Mouse (Mus musculus) heart, embryonic 10.5 days (tissue): ENCODE results near the gene D330045A20Rik. TPM values are rescaled to one million over a fixed set of nuclear protein-coding genes. Genes with fewer than 3 reads are reported as not detected.
"Not testable (repeated sequence)": the region's sequence is repeated elsewhere in the genome, so short reads cannot be mapped to it uniquely, and the experiment has no call there.

Experiments used
- DNase-seq: peaks from one replicate; pipeline ENCODE4 v3.0.0-alpha.2; 2017; ENCODE audit warnings: low spot score
- H3K27ac ChIP-seq: fragments of 300-500 bp; sonication (generic); 2 replicates; pipeline ENCODE4 v1.5.1; 2016; ENCODE audit warnings: mild to moderate bottlenecking
- H3K27me3 ChIP-seq: fragments of 300-500 bp; sonication (generic); 2 replicates; pipeline ENCODE4 v1.6.1; 2016; ENCODE audit warnings: mild to moderate bottlenecking; ENCODE audit not compliant: poor library complexity, insufficient read depth, severe bottlenecking
- H3K36me3 ChIP-seq: fragments of 300-500 bp; sonication (generic); 2 replicates; pipeline ENCODE4 v1.6.1; 2016; ENCODE audit warnings: mild to moderate bottlenecking, moderate library complexity
- H3K4me1 ChIP-seq: fragments of 300-500 bp; sonication (generic); 2 replicates; pipeline ENCODE4 v1.6.1; 2016; ENCODE audit warnings: mild to moderate bottlenecking
- H3K4me3 ChIP-seq: fragments of 300-500 bp; sonication (generic); 2 replicates; pipeline ENCODE4 v1.5.1; 2016; ENCODE audit warnings: mild to moderate bottlenecking, moderate library complexity
- H3K9me3 ChIP-seq: fragments of 300-500 bp; sonication (generic); 2 replicates; pipeline ENCODE4 v1.6.1; 2016; ENCODE audit warnings: mild to moderate bottlenecking, moderate library complexity
- WGBS: fragments of 180-500 bp; shearing (Covaris S2); methylation state at CpG from one replicate; pipeline ENCODE4 v1.1.7; 2016; 5-methylcytosine and 5-hydroxymethylcytosine counted together
- polyA plus RNA-seq: library from polyadenylated mRNA; unstranded; fragments of >200 nt; fragmentation: Nextera tagmentation; extraction: Ambion mirVana; gene quantifications from 2 replicates; pipeline ENCODE4 v1.2.1, GENCODE M21; 2016

The D330045A20Rik gene
- polyA plus RNA-seq, 1 experiment from 2014 or later, result 1.6 TPM

DNA sequence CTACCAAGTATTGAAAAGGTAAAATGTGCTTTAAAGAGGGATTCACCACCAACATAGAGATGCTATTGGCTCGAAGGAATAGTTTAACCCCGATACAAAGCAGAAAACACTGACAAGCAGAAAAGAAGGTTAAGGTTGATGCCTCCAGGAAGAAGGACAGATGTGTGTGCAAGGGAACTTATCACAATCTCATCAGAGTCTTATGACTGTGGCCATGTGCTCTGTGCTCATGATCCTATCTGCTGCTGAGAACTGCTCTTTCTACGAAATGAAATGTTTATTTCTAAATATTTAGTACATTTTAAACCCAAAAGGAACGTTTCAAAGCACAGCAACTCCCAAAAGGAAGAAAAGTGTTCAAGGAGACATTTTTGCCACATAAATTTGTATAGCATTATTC lies 52.1 kb downstream of the D330045A20Rik start:
- Histone ChIP-seq H3K9me3 (no peaks in the 10 kb centered on the region), H3K4me3 (no peak overlapping the region), H3K27ac (no peak overlapping the region), H3K36me3 (no peaks in the 10 kb centered on the region), H3K4me1 (no peaks in the 10 kb centered on the region), H3K27me3 (no peaks in the 10 kb centered on the region)
- no peak for DNase-seq
- WGBS, result 68% methylated on average over 4 of the region's 4 CpGs

DNA sequence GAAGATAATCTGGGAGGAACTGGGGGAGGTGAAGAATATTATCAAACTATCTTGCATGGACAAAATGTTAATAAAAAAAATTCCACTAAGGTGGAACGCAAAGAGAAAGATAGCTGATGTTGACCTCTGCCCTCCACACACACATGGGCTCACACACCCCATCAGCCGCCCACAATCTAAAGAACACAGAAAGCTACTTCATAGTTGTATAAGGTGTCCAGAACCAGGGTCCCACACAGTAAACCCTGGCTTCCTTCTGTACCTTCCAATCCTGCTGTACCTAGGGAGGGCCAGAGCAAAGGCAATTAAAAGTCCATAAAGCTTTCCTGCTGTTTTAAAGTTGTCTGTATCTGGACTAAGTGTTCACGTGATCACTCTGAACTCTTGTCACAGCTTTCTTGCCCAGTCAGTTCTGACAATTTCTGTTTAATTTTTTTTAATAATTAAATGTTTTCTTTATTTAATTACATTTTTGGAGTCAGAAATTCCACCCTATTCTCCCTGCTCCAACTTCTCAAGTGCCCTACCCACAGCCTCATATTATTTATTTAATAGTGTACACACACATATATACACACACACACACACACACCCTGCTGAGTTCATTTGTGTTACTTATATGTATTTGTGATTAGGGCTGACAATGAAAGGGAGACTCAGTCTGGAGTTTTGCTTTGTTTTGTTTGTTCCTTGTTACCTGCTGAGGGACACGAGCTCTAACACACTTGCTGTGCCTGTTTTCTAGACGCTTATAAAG lies 57.7 kb downstream of the D330045A20Rik start:
- H3K27me3 ChIP-seq, result no peaks in the 10 kb centered on the region
- H3K4me1 ChIP-seq, result no peaks in the 10 kb centered on the region
- no peak for DNase-seq
- H3K9me3 ChIP-seq, result no peaks in the 10 kb centered on the region
- no peak overlapping the region for H3K27ac ChIP-seq
- H3K4me3 ChIP-seq, result no peak overlapping the region
- WGBS, result 75% methylated on average over 5 of the region's 5 CpGs
- H3K36me3 ChIP-seq, result no peaks in the 10 kb centered on the region

DNA sequence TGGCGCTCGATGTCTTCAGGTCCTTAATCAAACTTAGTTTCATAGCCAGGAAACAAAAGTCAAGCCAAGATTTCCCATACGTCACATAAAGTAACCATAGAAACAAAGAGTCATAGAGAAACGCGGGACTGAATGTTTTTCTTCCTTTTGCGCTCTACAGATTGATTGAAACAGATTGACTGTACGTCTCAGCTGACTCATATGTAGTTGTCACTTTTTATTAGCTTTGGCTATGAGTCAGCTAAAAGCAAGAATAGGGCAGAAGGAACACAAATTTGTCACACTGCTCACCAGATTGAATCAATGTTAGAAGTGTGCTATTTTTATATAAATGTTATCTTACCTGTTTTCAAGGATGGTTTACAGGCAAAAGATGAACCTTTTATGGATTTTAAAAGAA lies 63.6 kb downstream of the D330045A20Rik start:
- Histone ChIP-seq H3K4me1 (no peaks in the 10 kb centered on the region), H3K4me3 (no peak overlapping the region), H3K27me3 (no peaks in the 10 kb centered on the region), H3K9me3 (no peaks in the 10 kb centered on the region), H3K27ac (no peak overlapping the region), H3K36me3 (no peaks in the 10 kb centered on the region)
- DNase-seq, result no peak
- 77% methylated on average over 7 of the region's 7 CpGs for WGBS

DNA sequence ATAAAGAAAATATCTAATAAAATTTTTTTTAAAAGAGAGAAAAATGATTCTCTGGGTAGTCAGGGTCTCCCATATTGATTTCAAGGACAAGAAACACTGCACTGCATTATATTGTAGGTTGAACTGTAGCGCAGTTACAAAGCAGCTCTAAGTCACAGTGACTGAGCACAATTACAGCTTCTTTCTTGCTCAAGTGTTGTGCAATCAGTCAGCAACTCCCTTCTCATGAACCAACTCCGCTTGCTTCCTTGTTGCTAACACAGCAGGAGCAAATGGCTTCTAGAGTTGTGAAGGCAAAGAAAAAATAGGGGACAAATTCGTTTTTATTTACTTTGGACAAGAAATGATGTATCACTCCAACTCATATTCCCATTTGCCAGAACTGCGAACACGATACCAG lies 70.3 kb downstream of the D330045A20Rik start:
- Histone ChIP-seq H3K27me3 (no peaks in the 10 kb centered on the region), H3K4me1 (no peaks in the 10 kb centered on the region), H3K27ac (no peak overlapping the region), H3K4me3 (no peak overlapping the region), H3K9me3 (no peaks in the 10 kb centered on the region), H3K36me3 (no peaks in the 10 kb centered on the region)
- no peak for DNase-seq
- WGBS, result 69% methylated on average over 5 of the region's 5 CpGs

DNA sequence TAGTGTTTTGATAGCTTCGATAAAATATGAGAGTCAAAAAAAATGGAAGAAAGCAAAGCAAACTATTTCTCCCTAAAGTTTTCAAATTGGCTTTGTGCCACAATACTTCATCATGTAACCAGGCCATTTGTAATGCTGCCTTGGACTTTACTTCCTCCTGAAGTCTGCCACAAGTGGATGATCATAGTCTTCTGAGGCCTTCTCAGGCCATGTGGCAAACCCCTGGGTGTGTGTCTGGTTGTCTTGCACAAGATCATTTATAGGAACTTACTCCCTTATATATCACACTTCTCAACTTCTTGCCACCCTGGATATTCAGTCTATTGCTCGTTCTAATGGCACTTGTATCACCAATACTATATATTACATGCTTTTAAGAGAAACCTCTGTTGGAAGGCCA lies 71.9 kb downstream of the D330045A20Rik start:
- Histone ChIP-seq H3K27ac (no peak overlapping the region), H3K36me3 (no peaks in the 10 kb centered on the region), H3K4me3 (no peak overlapping the region), H3K4me1 (no peaks in the 10 kb centered on the region), H3K9me3 (no peaks in the 10 kb centered on the region), H3K27me3 (no peaks in the 10 kb centered on the region)
- WGBS, result 71% methylated on average over 2 of the region's 2 CpGs
- DNase-seq, result no peak

DNA sequence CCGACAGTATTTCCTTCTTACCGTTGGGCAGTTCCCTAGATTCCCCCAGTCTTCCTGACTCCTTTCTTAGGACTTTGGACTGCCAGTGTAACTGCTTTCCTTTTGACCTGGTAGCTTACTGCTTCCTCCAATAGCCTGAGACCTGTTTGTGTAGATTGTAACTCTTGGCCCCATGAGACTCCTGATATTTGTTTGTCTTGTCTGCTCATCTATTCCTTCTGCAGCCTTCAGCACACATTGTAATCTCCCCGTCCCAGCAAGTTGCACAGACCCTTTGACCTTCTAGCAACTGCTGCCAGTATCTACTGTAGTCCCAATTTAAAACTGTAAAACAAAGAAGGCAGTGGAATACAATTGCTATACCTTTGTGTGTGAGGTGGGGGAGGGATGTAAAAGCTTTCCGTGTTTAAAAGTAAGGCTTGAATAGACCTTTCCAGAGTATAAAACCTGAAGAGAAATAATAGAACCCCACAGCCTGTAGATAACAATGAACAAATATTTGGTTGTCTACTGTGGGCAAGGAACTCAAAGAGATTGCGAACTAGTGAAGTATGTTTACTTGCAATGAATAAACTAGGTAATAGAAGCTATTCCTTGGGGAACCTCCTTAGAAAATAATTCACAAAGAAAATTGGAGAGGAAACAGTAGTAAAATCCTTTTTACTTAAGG lies 82.2 kb downstream of the D330045A20Rik start:
- no peak for DNase-seq
- 67% methylated on average over 5 of the region's 5 CpGs for WGBS
- Histone ChIP-seq H3K4me1 (no peaks in the 10 kb centered on the region), H3K27ac (no peak overlapping the region), H3K4me3 (no peak overlapping the region), H3K36me3 (no peaks in the 10 kb centered on the region), H3K27me3 (no peaks in the 10 kb centered on the region), H3K9me3 (no peaks in the 10 kb centered on the region)

DNA sequence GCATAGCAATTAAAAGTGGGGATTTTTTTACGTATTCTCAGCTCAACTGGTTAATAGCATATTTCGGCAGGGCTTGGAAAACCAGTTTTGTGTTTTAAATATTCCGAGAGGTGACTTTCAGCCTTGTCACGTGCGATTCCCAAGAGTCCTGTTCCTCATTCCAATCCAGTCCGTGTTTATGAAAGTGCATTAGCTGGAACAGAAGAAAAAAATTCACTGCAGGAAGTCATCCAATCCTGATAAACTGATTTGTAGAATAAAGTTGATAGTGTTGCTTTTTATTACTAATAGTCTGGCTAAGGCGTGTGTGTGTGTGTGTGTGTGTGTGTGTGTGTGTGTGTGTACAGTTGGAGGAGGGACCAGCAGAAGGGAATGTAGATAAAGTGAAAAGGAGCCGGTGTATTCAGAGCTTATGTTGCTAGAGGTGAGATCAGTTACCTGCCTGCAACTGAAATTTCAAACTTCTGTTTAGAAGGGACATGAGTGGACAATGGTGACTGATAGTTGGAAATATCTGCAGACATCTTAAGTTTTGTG lies 82.8 kb downstream of the D330045A20Rik start, which contains the start of gene Rnf128:
Gene Rnf128 (plus strand): TSS at position 392 of the 537 bp plus-strand sequence.
- H3K4me1 ChIP-seq, result no peaks in the 10 kb centered on the region
- 73% methylated on average over 8 of the region's 8 CpGs for WGBS
- no peak within 1 kb of the TSS for H3K27ac ChIP-seq
- DNase-seq, result no peak
- H3K9me3 ChIP-seq, result no peaks in the 10 kb centered on the region
- no peaks in the 10 kb centered on the region for H3K27me3 ChIP-seq
- no peak within 1 kb of the TSS for H3K4me3 ChIP-seq
- no peaks in the 10 kb centered on the region for H3K36me3 ChIP-seq

DNA sequence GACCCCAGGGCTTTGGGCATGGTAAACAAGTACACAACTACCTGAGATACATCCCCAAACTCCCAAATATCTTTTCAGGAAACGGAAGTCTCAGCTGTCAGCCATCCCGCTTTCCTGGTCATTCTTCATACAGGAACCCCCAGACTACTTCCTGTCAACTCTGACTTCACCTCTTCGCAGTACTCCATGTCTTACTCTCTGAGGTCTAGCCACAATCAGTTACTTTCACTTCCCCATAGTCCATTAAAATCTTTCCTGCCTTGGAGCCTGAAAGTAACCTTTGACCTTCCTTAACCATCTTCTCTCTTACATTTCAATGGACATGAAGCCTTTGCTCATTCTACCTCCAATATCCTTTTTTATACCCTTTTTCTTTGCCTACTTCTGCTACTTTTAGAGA lies 89.9 kb downstream of the D330045A20Rik start:
- H3K27me3 ChIP-seq, result no peaks in the 10 kb centered on the region
- no peak for DNase-seq
- H3K36me3 ChIP-seq, result no peaks in the 10 kb centered on the region
- H3K4me3 ChIP-seq, result no peak overlapping the region
- H3K9me3 ChIP-seq, result no peaks in the 10 kb centered on the region
- WGBS, result 78% methylated on average over 3 of the region's 3 CpGs
- no peaks in the 10 kb centered on the region for H3K4me1 ChIP-seq
- H3K27ac ChIP-seq, result no peak overlapping the region

DNA sequence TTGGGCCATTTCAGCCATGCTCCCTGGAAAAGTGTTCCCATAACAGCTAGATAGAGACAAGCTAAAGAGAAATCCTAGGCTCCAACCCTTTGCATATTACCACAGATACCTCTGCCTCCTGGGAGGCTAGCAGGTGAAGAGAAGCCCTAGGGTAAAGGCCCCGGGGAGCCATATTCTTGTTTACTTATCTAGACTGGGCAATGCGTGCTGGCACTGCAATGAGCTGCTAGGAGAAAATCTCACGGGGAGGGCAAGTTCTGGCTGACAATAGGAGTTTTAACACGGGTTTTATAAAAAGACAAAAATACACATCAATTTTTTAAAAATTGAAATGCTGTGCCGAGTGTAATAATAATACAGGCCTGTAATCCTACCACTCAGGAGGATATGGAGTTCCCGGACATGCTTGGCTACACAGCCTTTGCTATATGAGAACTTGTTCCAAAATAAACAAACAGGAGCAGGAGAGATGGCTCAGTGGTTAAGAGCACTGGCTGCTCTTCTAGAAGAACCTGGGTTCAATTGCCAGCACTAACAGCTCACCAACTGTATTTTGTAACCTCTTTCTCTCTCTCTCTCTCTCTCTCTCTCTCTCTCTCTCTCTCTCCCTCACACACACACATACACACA lies 98.6 kb downstream of the D330045A20Rik start:
- Histone ChIP-seq H3K4me1 (no peaks in the 10 kb centered on the region), H3K9me3 (no peaks in the 10 kb centered on the region), H3K36me3 (no peaks in the 10 kb centered on the region), H3K27me3 (no peaks in the 10 kb centered on the region), H3K27ac (no peak overlapping the region), H3K4me3 (no peak overlapping the region)
- 77% methylated on average over 6 of the region's 6 CpGs for WGBS
- no peak for DNase-seq

DNA sequence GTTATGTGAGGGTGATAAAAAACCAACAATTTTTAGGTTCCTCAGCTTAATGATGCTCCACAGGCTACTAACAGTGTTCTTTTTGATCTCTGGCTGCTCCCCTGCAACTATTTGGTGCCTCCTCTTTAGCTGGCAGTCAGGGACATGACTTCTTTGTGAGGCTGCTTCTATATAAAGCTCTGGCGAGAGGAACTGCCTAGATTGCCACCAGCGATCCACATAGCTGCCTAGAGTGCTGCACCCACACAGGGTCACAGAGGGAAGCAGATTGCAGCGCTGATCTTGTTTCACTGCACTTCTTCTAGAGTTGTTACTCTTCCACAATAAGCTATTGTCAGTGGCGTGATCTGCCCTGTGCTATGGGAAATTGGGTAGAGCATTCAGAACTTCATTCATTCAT lies 103.4 kb downstream of the D330045A20Rik start:
- 33% methylated on average over 4 of the region's 4 CpGs for WGBS
- no peak overlapping the region for H3K27ac ChIP-seq
- H3K4me3 ChIP-seq, result no peak overlapping the region
- H3K4me1 ChIP-seq, result no peaks in the 10 kb centered on the region
- no peaks in the 10 kb centered on the region for H3K27me3 ChIP-seq
- DNase-seq, result no peak
- no peaks in the 10 kb centered on the region for H3K9me3 ChIP-seq
- no peaks in the 10 kb centered on the region for H3K36me3 ChIP-seq

DNA sequence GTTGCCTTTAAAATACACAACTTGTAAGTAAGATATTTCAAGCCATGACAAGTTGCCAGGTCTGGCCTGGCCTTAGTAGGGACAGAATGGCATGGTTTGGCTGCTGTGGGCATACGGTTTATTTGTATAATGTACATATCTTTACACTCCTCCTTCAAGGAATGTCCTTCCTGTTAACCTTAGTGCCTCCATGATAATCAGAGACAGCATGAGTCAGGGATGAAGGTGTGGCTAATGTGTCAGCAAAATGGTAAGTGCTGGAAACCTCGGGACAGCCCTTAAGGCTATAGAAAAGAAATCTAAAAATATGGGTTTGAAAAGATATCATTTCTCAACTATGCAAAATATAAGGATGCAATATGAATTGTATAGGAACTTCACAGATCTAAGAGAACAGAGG lies 106.5 kb downstream of the D330045A20Rik start:
- DNase-seq, H3K4me3 ChIP-seq, H3K27me3 ChIP-seq, H3K27ac ChIP-seq, H3K4me1 ChIP-seq, H3K9me3 ChIP-seq, H3K36me3 ChIP-seq: not testable (repeated sequence)
- 71% methylated on average over 2 of the region's 2 CpGs for WGBS

DNA sequence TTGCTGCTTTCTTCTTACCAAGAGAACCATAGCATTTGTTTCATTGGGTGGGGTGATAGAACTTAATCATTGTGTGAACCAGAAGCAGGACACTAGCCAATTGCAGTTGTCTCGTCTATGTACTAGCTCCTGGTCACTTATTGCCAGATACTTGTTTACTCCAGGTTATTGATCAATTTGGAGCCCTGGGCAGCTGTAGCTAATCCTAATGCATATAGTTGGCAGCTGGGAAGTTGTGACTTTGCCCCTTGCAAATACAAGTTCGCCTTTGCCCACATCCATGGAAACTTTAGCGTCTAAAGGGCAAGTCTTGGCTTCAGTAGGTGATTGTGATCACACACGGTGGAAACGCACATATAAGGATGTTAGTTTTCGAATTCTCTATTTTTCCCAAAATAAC lies 116.2 kb downstream of the D330045A20Rik start:
- Histone ChIP-seq H3K4me3 (no peak overlapping the region), H3K9me3 (no peaks in the 10 kb centered on the region), H3K36me3 (no peaks in the 10 kb centered on the region), H3K27me3 (no peaks in the 10 kb centered on the region), H3K27ac (no peak overlapping the region), H3K4me1 (no peaks in the 10 kb centered on the region)
- no peak for DNase-seq
- 72% methylated on average over 6 of the region's 6 CpGs for WGBS
